Mouse (Mus musculus): ENCODE results near the gene 9430097D07Rik. TPM values are rescaled to one million over a fixed set of nuclear protein-coding genes. Genes with fewer than 3 reads are reported as not detected.

The 9430097D07Rik gene
- 0.17 and 0.22 TPM in 2 replicates for polyA plus RNA-seq (2016; fragmentation: Nextera tagmentation; extraction: Ambion mirVana)

DNA sequence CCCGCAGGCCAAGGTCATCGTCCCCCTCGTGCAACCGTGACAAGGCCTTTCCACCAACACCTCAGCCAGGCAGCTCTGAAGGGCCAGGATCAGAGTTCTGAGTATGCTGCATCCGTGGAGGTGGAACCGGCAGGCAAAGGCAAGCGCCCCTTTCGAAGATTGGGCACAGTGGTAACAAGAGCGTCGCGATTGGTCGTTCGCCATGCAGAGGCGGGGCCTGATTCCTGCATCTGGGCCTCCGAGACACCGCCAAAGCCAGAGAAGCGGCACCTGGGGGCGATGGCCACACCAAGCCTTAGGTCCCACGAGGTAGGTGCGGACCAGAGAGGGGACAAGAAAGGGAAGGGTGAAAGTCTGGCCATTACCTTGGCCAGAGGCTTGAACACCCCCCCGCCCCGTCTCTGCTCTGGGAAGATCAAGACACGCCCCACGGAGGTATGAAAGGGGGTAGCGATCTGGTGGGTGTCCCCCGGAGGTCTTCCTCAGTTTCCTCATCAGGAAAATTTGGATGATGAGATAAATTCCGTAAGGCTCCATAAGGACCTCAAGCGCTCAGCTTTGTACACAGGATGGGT, at the start of gene 9430097D07Rik:
Gene 9430097D07Rik (minus strand): TSS at position 99 of the 575 bp plus-strand sequence.
- Histone ChIP-seq H3K27me3 (ENCODE audit: low read depth, poor library complexity, severe bottlenecking) (peaks cover 49% of the 10 kb centered on the region), H3K4me1 (peaks cover 35% of the 10 kb centered on the region), H3K4me3 (peak within 1 kb of the TSS; percentile 68), H3K36me3 (peaks cover 12% of the 10 kb centered on the region), H3K9me3 (replicated peaks) (no peaks in the 10 kb centered on the region), H3K27ac (replicated peaks) (peak within 1 kb of the TSS; percentile 50; the same call in 1 of the 2 replicates)
- WGBS, result 4% methylated on average over 28 of the region's 28 CpGs
- DNase-seq (ENCODE audit: low spot score), result peak; percentile 75

- Histone ChIP-seq H3K27ac (replicated peaks) (peak overlapping the region; percentile 87; the same call in 1 of the 2 replicates), H3K4me1 (peaks cover 74% of the 10 kb centered on the region), H3K27me3 (ENCODE audit: low read depth, poor library complexity, severe bottlenecking) (no peaks in the 10 kb centered on the region), H3K36me3 (no peaks in the 10 kb centered on the region), H3K9me3 (replicated peaks) (no peaks in the 10 kb centered on the region), H3K4me3 (no peak overlapping the region)
- WGBS, result 76% methylated on average over 5 of the region's 5 CpGs
- DNase-seq (ENCODE audit: low spot score), result no peak
Measured at GRCm38 (mm10) chr2:32624111-32624748, 48.7 kb upstream of the 9430097D07Rik start.

- Histone ChIP-seq H3K27me3 (ENCODE audit: low read depth, poor library complexity, severe bottlenecking) (no peaks in the 10 kb centered on the region), H3K4me3 (no peak within 1 kb of the TSS), H3K4me1 (peaks cover 61% of the 10 kb centered on the region), H3K9me3 (replicated peaks) (no peaks in the 10 kb centered on the region), H3K27ac (replicated peaks) (peak within 1 kb of the TSS; percentile 65), H3K36me3 (peaks cover 10% of the 10 kb centered on the region)
- WGBS, result 66% methylated on average over 7 of the region's 7 CpGs
- DNase-seq (ENCODE audit: low spot score), result no peak
Measured at GRCm38 (mm10) chr2:32621517-32621859, 46.0 kb upstream of the 9430097D07Rik start, which contains the start of gene Ak1. Gene Ak1 (plus strand): TSS chr2:32621758.

DNA sequence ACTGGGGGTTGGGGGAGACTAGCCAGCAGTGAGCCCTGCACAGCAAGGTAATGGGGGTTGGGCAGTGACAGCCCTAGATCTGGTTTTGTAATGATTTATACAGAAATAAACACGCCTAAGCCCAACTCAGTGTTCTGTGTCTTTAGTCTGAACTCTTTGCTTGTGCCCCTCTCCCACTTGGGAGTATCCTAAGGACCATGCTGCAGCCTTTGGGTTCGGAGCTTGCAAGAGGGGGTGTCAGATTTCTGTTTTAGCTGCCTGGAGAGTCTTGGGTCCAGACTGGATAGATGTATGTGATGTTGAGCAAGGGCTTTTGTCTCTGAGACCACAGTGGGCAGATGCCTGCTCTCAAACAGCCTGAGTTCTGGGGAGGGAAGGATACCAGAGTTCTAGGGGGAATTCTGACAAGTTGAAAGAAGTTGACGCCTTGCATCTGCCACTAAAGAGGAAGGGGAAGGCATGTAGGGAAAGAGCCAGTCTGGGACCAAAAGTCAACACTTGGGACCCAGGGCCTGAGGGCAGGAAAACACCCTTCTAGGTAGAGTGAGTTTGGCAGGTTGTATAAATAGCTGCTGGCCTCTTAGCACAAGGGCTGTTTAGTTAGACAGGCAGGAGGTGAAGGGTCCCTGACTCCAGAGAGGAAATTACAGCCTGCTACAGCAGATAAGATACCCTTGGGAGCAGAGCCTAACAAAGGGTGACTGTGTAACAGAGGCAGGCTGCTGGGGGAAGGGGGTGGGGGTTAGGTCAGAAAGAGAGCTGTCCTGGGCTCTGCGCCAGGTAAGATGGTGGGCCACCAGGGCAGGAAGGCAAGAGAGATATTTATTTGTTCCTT, 45.4 kb upstream of the 9430097D07Rik start:
- Histone ChIP-seq H3K27me3 (ENCODE audit: low read depth, poor library complexity, severe bottlenecking) (no peaks in the 10 kb centered on the region), H3K4me3 (no peak overlapping the region), H3K4me1 (peaks cover 55% of the 10 kb centered on the region), H3K27ac (replicated peaks) (peak overlapping the region; percentile 65), H3K36me3 (peaks cover 12% of the 10 kb centered on the region), H3K9me3 (replicated peaks) (no peaks in the 10 kb centered on the region)
- no peak for DNase-seq (ENCODE audit: low spot score)
- 46% methylated on average over 4 of the region's 4 CpGs for WGBS

GRCm38 (mm10) chr2:32618051-32618450, 42.6 kb upstream of the 9430097D07Rik start:
- Histone ChIP-seq H3K27ac (replicated peaks) (no peak overlapping the region), H3K9me3 (replicated peaks) (no peaks in the 10 kb centered on the region), H3K4me3 (no peak overlapping the region), H3K4me1 (peaks cover 38% of the 10 kb centered on the region), H3K36me3 (peaks cover 30% of the 10 kb centered on the region), H3K27me3 (ENCODE audit: low read depth, poor library complexity, severe bottlenecking) (no peaks in the 10 kb centered on the region)
- WGBS, result 80% methylated on average over 9 of the region's 9 CpGs
- no peak for DNase-seq (ENCODE audit: low spot score)

DNA sequence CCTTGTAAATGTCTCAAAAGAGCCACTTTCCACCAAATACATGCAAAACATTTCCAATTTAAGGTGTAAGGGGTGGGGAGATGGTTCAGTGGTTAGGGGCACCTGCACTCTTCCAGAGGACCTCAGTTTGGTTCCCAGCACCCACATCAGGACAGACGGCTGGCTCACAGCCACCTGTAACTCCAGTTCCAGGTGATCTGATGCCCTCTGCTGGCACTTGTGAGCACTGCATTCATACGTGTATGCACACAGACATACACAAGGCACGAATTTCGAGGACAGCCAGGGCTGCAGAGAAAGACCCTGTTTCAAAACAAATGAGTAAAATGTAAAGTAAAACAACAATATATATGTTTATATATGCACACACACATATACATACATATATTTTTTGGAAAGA, 42.1 kb upstream of the 9430097D07Rik start:
- Histone ChIP-seq H3K9me3 (replicated peaks) (no peaks in the 10 kb centered on the region), H3K4me1 (peaks cover 38% of the 10 kb centered on the region), H3K27me3 (ENCODE audit: low read depth, poor library complexity, severe bottlenecking) (no peaks in the 10 kb centered on the region), H3K27ac (replicated peaks) (no peak overlapping the region), H3K36me3 (peaks cover 34% of the 10 kb centered on the region), H3K4me3 (no peak overlapping the region)
- DNase-seq (ENCODE audit: low spot score), result no peak
- 93% methylated on average over 4 of the region's 4 CpGs for WGBS

- Histone ChIP-seq H3K27me3 (ENCODE audit: low read depth, poor library complexity, severe bottlenecking) (no peaks in the 10 kb centered on the region), H3K4me3 (no peak overlapping the region), H3K36me3 (peaks cover 38% of the 10 kb centered on the region), H3K4me1 (peaks cover 38% of the 10 kb centered on the region), H3K9me3 (replicated peaks) (no peaks in the 10 kb centered on the region), H3K27ac (replicated peaks) (no peak overlapping the region)
- no peak for DNase-seq (ENCODE audit: low spot score)
- WGBS, result 92% methylated on average over 1 of the region's 1 CpGs
Measured at GRCm38 (mm10) chr2:32617109-32617508, 41.6 kb upstream of the 9430097D07Rik start.

- H3K27ac ChIP-seq (replicated peaks), result no peak overlapping the region
- peaks cover 28% of the 10 kb centered on the region for H3K4me1 ChIP-seq
- peaks cover 33% of the 10 kb centered on the region for H3K36me3 ChIP-seq
- no peak overlapping the region for H3K4me3 ChIP-seq
- H3K27me3 ChIP-seq (ENCODE audit: low read depth, poor library complexity, severe bottlenecking), result peaks cover 11% of the 10 kb centered on the region
- no peaks in the 10 kb centered on the region for H3K9me3 ChIP-seq (replicated peaks)
- WGBS, result 68% methylated on average over 26 of the region's 26 CpGs
- no peak for DNase-seq (ENCODE audit: low spot score)
Measured at GRCm38 (mm10) chr2:32612274-32612673, 36.8 kb upstream of the 9430097D07Rik start.

DNA sequence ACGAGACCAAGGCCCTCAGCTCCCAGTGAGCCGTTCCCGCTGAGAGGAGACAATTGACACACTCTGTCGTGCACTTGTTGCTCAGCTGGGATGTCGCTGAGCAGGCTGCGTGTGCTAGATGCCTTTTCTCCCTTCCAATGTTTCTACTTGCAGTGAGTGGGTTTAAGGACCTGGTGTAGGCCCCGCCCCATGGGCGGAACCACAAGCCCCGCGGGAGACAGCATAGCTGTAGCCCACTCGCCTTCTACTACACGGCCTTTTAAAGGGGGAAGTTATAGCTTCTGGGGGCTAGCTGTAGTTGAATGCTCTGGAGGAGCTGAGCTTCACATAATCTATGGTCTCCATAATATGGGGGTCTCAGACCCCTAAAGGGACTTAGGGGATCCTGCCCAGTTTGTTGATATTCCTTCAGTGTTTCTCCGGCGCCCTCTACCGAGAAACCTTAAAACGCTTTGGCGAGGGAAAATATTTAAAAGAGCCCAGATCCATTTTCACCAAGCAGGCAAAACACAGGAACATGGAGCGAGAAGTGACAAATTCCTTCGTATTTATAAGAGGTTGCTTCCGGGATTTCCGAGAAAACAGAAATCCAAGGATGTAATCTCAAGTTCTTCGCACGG, 35.2 kb upstream of the 9430097D07Rik start:
- H3K9me3 ChIP-seq (replicated peaks), result no peaks in the 10 kb centered on the region
- H3K27ac ChIP-seq (replicated peaks), result 0 out of 2 replicates have a peak overlapping the region, but pooled peaks have one; percentile 39
- peaks cover 12% of the 10 kb centered on the region for H3K27me3 ChIP-seq (ENCODE audit: low read depth, poor library complexity, severe bottlenecking)
- H3K36me3 ChIP-seq, result peaks cover 25% of the 10 kb centered on the region
- peak overlapping the region; percentile 49 for H3K4me3 ChIP-seq
- DNase-seq (ENCODE audit: low spot score), result no peak
- WGBS, result 21% methylated on average over 23 of the region's 23 CpGs
- peaks cover 38% of the 10 kb centered on the region for H3K4me1 ChIP-seq

DNA sequence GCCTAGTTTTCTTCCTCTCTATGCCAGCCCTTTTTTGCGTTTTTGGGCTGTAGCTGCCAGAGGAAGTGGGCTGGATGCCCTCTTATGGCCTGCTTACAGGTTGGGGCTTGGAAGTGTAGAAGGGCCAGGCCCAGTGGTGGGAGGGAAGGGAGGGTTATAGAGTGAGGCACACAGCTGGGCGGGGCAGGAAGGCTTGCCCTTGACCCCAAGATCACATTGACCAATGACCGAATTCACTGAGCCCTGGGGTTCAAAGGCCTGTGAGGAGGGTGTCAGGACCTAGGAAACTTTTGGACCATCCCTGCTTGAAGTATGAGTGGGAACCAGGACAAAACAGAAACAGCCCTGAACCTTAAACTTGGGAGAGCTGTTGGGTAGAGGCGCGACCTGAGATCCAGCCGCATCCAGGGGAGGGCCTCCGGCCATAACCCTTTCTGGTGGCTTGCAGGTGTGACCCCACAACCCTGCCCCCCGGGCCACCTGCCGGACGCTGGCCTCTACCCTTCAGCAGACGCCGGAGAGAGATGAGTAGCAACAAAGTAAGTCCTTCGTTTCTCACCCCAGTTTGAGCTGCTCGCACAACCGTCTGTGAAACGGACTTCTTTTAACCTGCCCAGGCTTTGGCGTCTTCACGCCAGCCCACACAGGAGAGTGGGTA, 33.4 kb upstream of the 9430097D07Rik start:
- peaks cover 12% of the 10 kb centered on the region for H3K27me3 ChIP-seq (ENCODE audit: low read depth, poor library complexity, severe bottlenecking)
- H3K4me3 ChIP-seq, result peak overlapping the region; percentile 78
- no peak for DNase-seq (ENCODE audit: low spot score)
- peaks cover 12% of the 10 kb centered on the region; the same call in 1 of the 2 replicates for H3K36me3 ChIP-seq
- H3K4me1 ChIP-seq, result peaks cover 38% of the 10 kb centered on the region
- WGBS, result 43% methylated on average over 18 of the region's 18 CpGs
- H3K27ac ChIP-seq (replicated peaks), result peak overlapping the region; percentile 29; the same call in 1 of the 2 replicates
- H3K9me3 ChIP-seq (replicated peaks), result no peaks in the 10 kb centered on the region

- DNase-seq (ENCODE audit: low spot score), result peak; percentile 70
- H3K4me1 ChIP-seq, result peaks cover 38% of the 10 kb centered on the region
- 9% methylated on average over 25 of the region's 25 CpGs for WGBS
Measured at GRCm38 (mm10) chr2:32608141-32608777, 32.8 kb upstream of the 9430097D07Rik start.

More at GRCm38 (mm10) chr2:32608141-32608777, 32.8 kb upstream of the 9430097D07Rik start:
- Histone ChIP-seq H3K9me3 (replicated peaks) (no peaks in the 10 kb centered on the region), H3K27me3 (ENCODE audit: low read depth, poor library complexity, severe bottlenecking) (peaks cover 12% of the 10 kb centered on the region), H3K36me3 (peaks cover 10% of the 10 kb centered on the region; the same call in 1 of the 2 replicates), H3K4me3 (peak overlapping the region; percentile 78), H3K27ac (replicated peaks) (peak overlapping the region; percentile 29; the same call in 1 of the 2 replicates)

All from midbrain, embryonic 10.5 days (tissue).